Mouse (Mus musculus): ENCODE data around the gene Rpl9-ps6. TPM values are rescaled to one million over a fixed set of nuclear protein-coding genes. Genes with fewer than 3 reads are reported as not detected.

Gene Rpl9-ps6
- polyA plus RNA-seq, 1 experiment = 27.8 TPM

DNA sequence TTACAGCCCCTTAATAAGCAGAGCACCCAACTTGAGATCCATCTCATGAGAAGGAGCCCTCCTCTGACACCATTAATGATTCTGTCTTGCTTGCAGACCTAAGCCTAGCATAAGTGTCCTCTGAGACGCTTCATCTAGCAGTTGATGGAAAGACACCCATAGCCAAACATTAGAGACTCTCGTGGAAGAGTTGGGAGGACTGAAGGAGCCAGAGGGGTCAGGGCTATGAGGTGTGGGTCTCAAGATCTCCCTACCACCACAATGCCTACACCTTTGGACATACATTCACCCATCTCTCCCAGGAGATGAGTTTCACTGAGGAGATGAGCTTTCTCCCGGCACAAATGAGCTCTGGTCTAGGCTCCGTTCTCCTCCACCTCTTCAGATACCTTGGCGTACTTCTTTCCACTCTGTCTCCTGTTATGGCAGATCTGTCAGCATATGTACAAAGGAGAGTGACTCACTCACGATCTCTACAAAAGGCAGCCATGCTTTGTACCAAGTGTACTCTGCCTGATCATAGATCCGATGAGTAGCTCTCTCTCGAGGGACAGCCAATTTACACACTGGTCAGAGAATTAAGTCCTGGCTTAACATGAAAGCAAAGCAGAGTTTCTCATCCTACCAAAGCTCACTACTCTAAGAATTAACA is 14.5 kb upstream of the Rpl9-ps6 start:
- TF ChIP-seq CTCF (IDR thresholded peaks at IDR 0.05; ENCODE audit: borderline replicate concordance, insufficient read depth, low read depth, low read length) (no peak), POLR2A (IDR thresholded peaks at IDR 0.05; ENCODE audit: borderline replicate concordance, insufficient read depth, low read length) (no peak)
- no peaks in the 10 kb centered on the region; the same call in 1 of the 2 replicates for H3K27me3 ChIP-seq (ENCODE audit: control insufficient read depth, insufficient read depth, low read length)
- 85% methylated on average over 8 of the region's 8 CpGs for WGBS
- no peak overlapping the region for H3K27ac ChIP-seq (ENCODE audit: insufficient read depth, low read length)
- no peak for DNase-seq
- H3K4me1 ChIP-seq (ENCODE audit: control insufficient read depth, insufficient read depth, low read length) = peaks cover 3% of the 10 kb centered on the region; the same call in 1 of the 2 replicates
- no peak overlapping the region for H3K4me3 ChIP-seq (replicated peaks; ENCODE audit: insufficient read depth, low read depth, low read length)

DNA sequence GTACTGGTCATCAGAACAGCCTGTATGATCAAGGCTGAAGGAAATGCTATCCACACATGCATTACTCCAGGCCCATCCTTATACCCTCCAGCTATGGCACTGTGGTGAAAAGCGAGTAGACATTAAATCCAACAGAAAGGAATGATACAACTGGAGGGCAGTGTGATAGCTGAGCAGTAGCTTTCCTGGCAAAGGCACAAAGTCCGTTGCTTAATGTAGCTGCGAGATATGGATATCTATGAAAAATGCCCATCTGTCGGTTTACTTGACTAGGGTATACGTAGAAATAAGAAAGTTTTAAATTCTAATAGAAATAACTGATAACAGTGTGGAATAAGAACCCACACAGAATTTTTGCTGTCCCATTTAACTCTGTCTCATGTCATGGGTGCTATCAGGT is 13.9 kb upstream of the Rpl9-ps6 start:
- TF ChIP-seq POLR2A (IDR thresholded peaks at IDR 0.05; ENCODE audit: borderline replicate concordance, insufficient read depth, low read length) (no peak), CTCF (IDR thresholded peaks at IDR 0.05; ENCODE audit: borderline replicate concordance, insufficient read depth, low read depth, low read length) (no peak)

DNA sequence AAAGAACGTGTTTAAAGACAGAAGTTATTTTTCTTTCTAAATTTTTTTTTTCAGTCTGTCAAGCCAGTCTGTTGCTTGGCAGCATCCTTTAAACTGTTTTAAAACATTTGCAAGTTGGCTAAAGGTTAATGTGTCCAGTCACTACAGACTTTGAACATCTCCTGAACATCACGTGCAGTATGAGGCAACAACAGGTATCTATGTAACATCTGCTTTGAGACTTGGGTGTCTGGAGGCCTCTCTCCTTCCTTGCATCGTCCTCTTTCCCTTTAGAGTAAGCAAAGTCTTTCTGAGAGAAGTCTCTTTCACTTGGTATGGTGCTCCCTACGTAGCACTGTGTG is 10.3 kb upstream of the Rpl9-ps6 start:
- 78% methylated on average over 4 of the region's 4 CpGs for WGBS
- no peaks in the 10 kb centered on the region for H3K4me1 ChIP-seq (ENCODE audit: control insufficient read depth, insufficient read depth, low read length)
- DNase-seq = no peak
- H3K4me3 ChIP-seq (replicated peaks; ENCODE audit: insufficient read depth, low read depth, low read length) = no peak overlapping the region
- no peak overlapping the region for H3K27ac ChIP-seq (ENCODE audit: insufficient read depth, low read length)
- TF ChIP-seq POLR2A (IDR thresholded peaks at IDR 0.05; ENCODE audit: borderline replicate concordance, insufficient read depth, low read length) (no peak), CTCF (IDR thresholded peaks at IDR 0.05; ENCODE audit: borderline replicate concordance, insufficient read depth, low read depth, low read length) (no peak)
- H3K27me3 ChIP-seq (ENCODE audit: control insufficient read depth, insufficient read depth, low read length) = no peaks in the 10 kb centered on the region; the same call in 1 of the 2 replicates

More for the DNA sequence above, 13.9 kb upstream of the Rpl9-ps6 start:
- Histone ChIP-seq H3K4me1 (ENCODE audit: control insufficient read depth, insufficient read depth, low read length) (peaks cover 3% of the 10 kb centered on the region; the same call in 1 of the 2 replicates), H3K4me3 (replicated peaks; ENCODE audit: insufficient read depth, low read depth, low read length) (no peak overlapping the region), H3K27ac (ENCODE audit: insufficient read depth, low read length) (no peak overlapping the region), H3K27me3 (ENCODE audit: control insufficient read depth, insufficient read depth, low read length) (no peaks in the 10 kb centered on the region; the same call in 1 of the 2 replicates)
- WGBS = 78% methylated on average over 5 of the region's 5 CpGs
- no peak for DNase-seq

DNA sequence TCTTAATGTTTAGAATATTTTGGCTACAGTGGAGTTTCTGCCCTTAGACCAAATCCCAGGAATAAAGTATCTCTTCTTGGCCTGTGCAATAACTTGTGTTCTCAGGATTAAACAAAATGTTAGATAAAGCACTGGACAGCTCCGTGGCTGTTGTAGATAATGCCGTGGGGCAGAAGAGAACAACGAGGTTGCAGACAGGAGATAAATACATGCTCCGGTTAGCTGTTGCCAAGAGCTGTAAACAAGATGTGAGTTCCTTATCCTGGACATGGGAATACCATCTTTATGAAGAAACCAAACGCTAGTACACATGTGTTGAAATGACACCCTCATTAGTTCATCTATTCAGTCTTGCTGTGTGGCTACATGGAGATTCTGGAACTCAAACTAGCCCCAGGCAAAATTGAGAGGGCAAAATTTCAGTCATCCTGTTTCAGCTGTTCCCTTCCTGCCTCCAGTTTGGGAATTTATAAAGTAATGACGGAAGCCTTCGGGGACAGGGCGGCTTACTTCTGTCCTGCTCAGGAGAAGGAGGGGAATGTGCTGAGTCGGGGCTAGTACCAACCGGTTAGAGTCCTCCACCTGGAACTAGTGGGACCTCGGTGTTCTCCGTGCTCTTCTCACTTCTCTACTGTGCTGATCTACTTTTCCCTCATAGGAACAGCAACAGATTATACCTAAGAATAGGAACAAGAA is 9.8 kb upstream of the Rpl9-ps6 start:
- Histone ChIP-seq H3K27me3 (ENCODE audit: control insufficient read depth, insufficient read depth, low read length) (no peaks in the 10 kb centered on the region), H3K27ac (ENCODE audit: insufficient read depth, low read length) (no peak overlapping the region), H3K4me3 (replicated peaks; ENCODE audit: insufficient read depth, low read depth, low read length) (no peak overlapping the region), H3K4me1 (ENCODE audit: control insufficient read depth, insufficient read depth, low read length) (no peaks in the 10 kb centered on the region)
- no peak for DNase-seq
- WGBS = 87% methylated on average over 12 of the region's 12 CpGs
- TF ChIP-seq CTCF (IDR thresholded peaks at IDR 0.05; ENCODE audit: borderline replicate concordance, insufficient read depth, low read depth, low read length) (no peak), POLR2A (IDR thresholded peaks at IDR 0.05; ENCODE audit: borderline replicate concordance, insufficient read depth, low read length) (no peak)

DNA sequence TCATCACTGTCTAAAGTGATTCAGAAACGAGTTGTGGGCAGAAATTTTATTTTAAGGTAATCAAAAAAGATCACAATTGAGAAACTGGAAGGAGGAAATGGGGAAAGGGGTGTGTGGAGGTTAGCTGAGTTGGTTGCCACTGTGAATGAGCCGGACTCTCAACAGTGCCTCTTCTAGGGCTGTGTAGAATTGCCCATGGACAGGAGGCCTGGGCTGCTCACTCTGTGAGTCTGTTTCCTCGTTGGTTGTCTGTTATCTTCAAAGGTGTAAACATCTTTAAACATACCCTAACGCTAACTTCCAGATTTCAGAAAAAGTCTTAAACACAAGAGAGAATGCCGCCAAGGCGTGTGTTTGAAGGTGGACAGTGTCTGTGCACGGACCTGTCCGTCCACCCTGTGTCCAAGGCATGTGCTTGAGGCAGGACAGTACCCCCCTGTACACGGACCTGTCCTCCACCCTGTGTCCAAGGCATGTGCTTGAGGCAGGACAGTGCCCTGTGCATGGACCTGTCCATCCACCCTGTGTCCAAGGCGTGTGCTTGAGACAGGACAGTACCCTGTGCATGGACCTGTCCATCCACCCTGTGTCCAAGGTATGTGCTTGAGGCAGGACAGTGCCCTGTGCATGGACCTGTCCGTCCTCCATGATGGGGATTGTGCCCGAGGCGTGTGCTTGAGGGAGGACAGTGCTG is 4.3 kb upstream of the Rpl9-ps6 start:
- no peak for TF ChIP-seq POLR2A (IDR thresholded peaks at IDR 0.05; ENCODE audit: borderline replicate concordance, insufficient read depth, low read length)
- no peak for TF ChIP-seq CTCF (IDR thresholded peaks at IDR 0.05; ENCODE audit: borderline replicate concordance, insufficient read depth, low read depth, low read length)
- no peaks in the 10 kb centered on the region for H3K27me3 ChIP-seq (ENCODE audit: control insufficient read depth, insufficient read depth, low read length)

DNA sequence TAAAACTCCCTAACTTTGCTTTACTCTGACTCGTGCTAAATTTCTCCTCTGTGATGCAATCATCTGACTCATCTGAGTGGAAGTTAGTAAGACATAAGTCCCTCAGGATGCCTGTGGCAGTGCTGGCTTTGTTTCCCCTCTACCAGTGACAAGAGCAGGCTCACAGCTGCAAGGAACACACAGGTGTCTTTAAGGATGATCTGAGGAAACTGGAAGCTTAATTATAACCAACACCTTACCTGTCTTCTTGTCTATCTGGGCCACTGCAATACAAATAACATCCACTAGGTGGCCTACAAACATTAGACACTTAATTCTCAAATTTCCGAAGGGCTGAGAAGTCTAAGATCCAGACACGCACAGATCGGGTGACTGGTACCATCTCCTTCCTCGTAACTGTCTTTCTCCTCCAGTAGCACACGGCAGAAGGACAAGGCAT is 3.7 kb upstream of the Rpl9-ps6 start:
- peak; percentile 33; the same call in 1 of the 2 replicates for TF ChIP-seq CTCF (IDR thresholded peaks at IDR 0.05; ENCODE audit: borderline replicate concordance, insufficient read depth, low read depth, low read length)
- no peak for TF ChIP-seq POLR2A (IDR thresholded peaks at IDR 0.05; ENCODE audit: borderline replicate concordance, insufficient read depth, low read length)
- WGBS = 17% methylated on average over 6 of the region's 6 CpGs
- Histone ChIP-seq H3K27ac (ENCODE audit: insufficient read depth, low read length) (no peak overlapping the region), H3K27me3 (ENCODE audit: control insufficient read depth, insufficient read depth, low read length) (no peaks in the 10 kb centered on the region), H3K4me1 (ENCODE audit: control insufficient read depth, insufficient read depth, low read length) (no peaks in the 10 kb centered on the region), H3K4me3 (replicated peaks; ENCODE audit: insufficient read depth, low read depth, low read length) (no peak overlapping the region)
- DNase-seq = peak; percentile 26 to 55

More for the DNA sequence above, 4.3 kb upstream of the Rpl9-ps6 start:
- Histone ChIP-seq H3K27ac (ENCODE audit: insufficient read depth, low read length) (no peak overlapping the region), H3K4me1 (ENCODE audit: control insufficient read depth, insufficient read depth, low read length) (no peaks in the 10 kb centered on the region), H3K4me3 (replicated peaks; ENCODE audit: insufficient read depth, low read depth, low read length) (no peak overlapping the region)
- WGBS = 86% methylated on average over 13 of the region's 13 CpGs
- no peak for DNase-seq

DNA sequence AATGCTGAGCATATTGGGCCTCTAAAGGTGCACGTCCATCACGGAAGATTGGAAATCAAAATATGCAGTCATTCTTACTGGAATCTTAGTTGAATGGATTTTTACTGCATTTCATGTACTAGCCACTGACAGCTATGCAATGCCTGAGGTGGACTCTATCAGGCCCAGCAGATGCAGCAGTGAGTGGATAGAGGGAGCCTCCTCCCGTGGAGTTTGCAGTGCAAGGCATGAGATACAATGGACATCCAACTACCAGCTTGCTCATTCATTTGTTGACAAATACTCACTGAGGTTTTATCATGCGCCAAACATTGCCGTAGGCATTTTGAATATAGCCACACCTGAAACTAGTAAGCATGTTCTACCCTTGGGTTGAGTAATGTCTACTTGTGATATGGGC is 947 bp upstream of the Rpl9-ps6 start:
- TF ChIP-seq POLR2A (IDR thresholded peaks at IDR 0.05; ENCODE audit: borderline replicate concordance, insufficient read depth, low read length) (no peak), CTCF (IDR thresholded peaks at IDR 0.05; ENCODE audit: borderline replicate concordance, insufficient read depth, low read depth, low read length) (no peak)
- Histone ChIP-seq H3K4me3 (replicated peaks; ENCODE audit: insufficient read depth, low read depth, low read length) (no peak overlapping the region), H3K27ac (ENCODE audit: insufficient read depth, low read length) (no peak overlapping the region), H3K4me1 (ENCODE audit: control insufficient read depth, insufficient read depth, low read length) (no peaks in the 10 kb centered on the region), H3K27me3 (ENCODE audit: control insufficient read depth, insufficient read depth, low read length) (no peaks in the 10 kb centered on the region)
- WGBS = 91% methylated on average over 5 of the region's 5 CpGs
- DNase-seq = no peak
